Mouse (Mus musculus) forebrain, embryonic 13.5 days (tissue): ENCODE results near the gene Sp7. TPM values are rescaled to one million over a fixed set of nuclear protein-coding genes. Genes with fewer than 3 reads are reported as not detected.

Experiments used
- ATAC-seq: fragments of 200-750 bp; cut with Nextera tagmentation; 2 replicates; pipeline ENCODE4 v1.8.0; 2017
- H3K27ac ChIP-seq: fragments of 300-500 bp; sonication (generic); 2 replicates; pipeline ENCODE4 v1.5.1; 2015; ENCODE audit warnings: inconsistent platforms, mild to moderate bottlenecking, moderate library complexity
- H3K27me3 ChIP-seq: fragments of 300-500 bp; sonication (generic); 2 replicates; pipeline ENCODE4 v1.6.1; 2015; ENCODE audit warnings: mild to moderate bottlenecking, inconsistent platforms
- H3K36me3 ChIP-seq: fragments of 300-500 bp; sonication (generic); 2 replicates; pipeline ENCODE4 v1.6.1; 2015; ENCODE audit warnings: mild to moderate bottlenecking, inconsistent platforms; ENCODE audit not compliant: poor library complexity, severe bottlenecking
- H3K4me1 ChIP-seq: fragments of 300-500 bp; sonication (generic); 2 replicates; pipeline ENCODE4 v1.6.1; 2015; ENCODE audit warnings: inconsistent platforms
- H3K4me2 ChIP-seq: fragments of 300-500 bp; sonication (generic); 2 replicates; pipeline ENCODE4 v1.6.1; 2015; ENCODE audit warnings: inconsistent platforms, mild to moderate bottlenecking, moderate library complexity
- H3K4me3 ChIP-seq: fragments of 300-500 bp; sonication (generic); 2 replicates; pipeline ENCODE4 v1.5.1; 2015; ENCODE audit warnings: mild to moderate bottlenecking, inconsistent platforms
- H3K9ac ChIP-seq: fragments of 300-500 bp; sonication (generic); 2 replicates; pipeline ENCODE4 v1.6.1; 2015; ENCODE audit warnings: mild to moderate bottlenecking, inconsistent platforms
- H3K9me3 ChIP-seq: fragments of 300-500 bp; sonication (generic); replicated peaks from 2 replicates; pipeline ENCODE4 v1.6.1; 2016; ENCODE audit warnings: inconsistent platforms
- WGBS: fragments of 180-500 bp; shearing (Covaris S2); methylation state at CpG from one replicate; pipeline ENCODE4 v1.1.7; 2015; 5-methylcytosine and 5-hydroxymethylcytosine counted together
- polyA plus RNA-seq: library from polyadenylated mRNA; unstranded; fragments of >200 nt; fragmentation: Nextera tagmentation; extraction: Ambion mirVana; gene quantifications from 2 replicates; pipeline ENCODE4 v1.2.1, GENCODE M21; 2015

Sp7 gene
- 0.15 and 0.18 TPM in 2 replicates for polyA plus RNA-seq

DNA sequence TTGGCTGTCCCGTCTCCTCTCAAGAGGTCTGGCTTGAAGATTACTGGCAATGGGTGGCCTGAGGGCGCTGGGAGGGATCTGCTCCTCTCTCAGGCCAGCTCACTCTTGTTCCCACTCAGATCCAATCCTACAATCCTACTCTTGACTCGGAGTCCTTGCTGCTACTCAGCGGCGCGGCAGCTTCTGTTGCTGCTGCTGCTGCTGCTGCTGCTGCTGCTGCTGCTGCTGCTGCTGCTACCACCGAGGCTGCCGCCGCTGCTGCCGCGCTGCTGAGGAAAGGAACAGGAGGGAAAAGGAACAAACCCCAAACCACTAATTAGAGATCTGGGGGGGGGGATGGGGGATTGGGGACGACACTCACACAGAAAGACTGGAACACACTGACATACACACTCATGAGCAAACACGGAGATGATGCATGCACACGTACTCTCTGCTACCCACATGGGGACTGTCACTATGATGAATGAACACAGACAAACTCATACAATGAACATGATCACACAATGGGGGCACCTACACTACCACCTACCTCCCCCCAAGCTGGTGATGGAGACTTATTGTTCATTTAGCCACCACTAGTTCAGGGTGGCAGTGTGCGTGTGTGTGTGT lies at the start of gene Sp7:
TSS of gene Sp7 (minus strand) at position 450 of the 612 bp plus-strand sequence.
- Histone ChIP-seq H3K27ac (no peak within 1 kb of the TSS), H3K27me3 (peaks cover 73% of the 10 kb centered on the region), H3K36me3 (no peaks in the 10 kb centered on the region), H3K4me3 (peak within 1 kb of the TSS; percentile 26), H3K9ac (peak within 1 kb of the TSS; percentile 53), H3K9me3 (no peaks in the 10 kb centered on the region), H3K4me2 (peak within 1 kb of the TSS; percentile 54), H3K4me1 (peaks cover 6% of the 10 kb centered on the region)
- 8% methylated on average over 15 of the region's 15 CpGs for WGBS
- no peak for ATAC-seq

- peaks cover 67% of the 10 kb centered on the region for H3K36me3 ChIP-seq
These were observed 46.7 kb upstream of the Sp7 start for GRCm38 (mm10) chr15:102413687-102414086.

DNA sequence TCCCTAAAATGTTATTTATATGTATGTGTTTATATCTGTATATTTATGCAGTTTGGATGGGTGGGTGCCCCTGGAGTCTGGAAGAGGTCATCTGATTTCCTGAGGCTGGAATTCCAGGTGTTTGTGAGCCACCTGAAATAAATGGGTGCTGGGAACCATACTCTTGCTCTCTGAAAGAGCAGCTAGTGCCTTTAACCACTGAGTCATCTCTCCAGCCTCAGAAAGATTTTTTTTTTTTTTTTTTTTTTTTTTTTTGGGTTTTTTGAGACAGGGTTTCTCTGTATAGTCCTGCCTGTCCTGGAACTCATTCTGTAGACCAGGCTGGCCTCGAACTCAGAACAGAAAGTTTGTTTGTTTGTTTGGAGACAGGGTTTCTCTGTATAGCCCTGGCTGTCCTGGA lies 44.1 kb upstream of the Sp7 start:
- Histone ChIP-seq H3K36me3 (peaks cover 75% of the 10 kb centered on the region), H3K9ac (no peak overlapping the region), H3K4me3 (0 out of 2 replicates have a peak overlapping the region, but pooled peaks have one; percentile 10), H3K27ac (no peak overlapping the region), H3K9me3 (no peaks in the 10 kb centered on the region), H3K4me2 (peak overlapping the region; percentile 40; the same call in 1 of the 2 replicates), H3K27me3 (no peaks in the 10 kb centered on the region), H3K4me1 (peaks cover 48% of the 10 kb centered on the region)
- no peak for ATAC-seq
- 88% methylated on average over 1 of the region's 1 CpGs for WGBS

More at GRCm38 (mm10) chr15:102413687-102414086, 46.7 kb upstream of the Sp7 start:
- no peak for ATAC-seq
- Histone ChIP-seq H3K4me3 (no peak overlapping the region), H3K4me2 (no peak overlapping the region), H3K27ac (no peak overlapping the region), H3K27me3 (no peaks in the 10 kb centered on the region), H3K9me3 (no peaks in the 10 kb centered on the region), H3K9ac (no peak overlapping the region), H3K4me1 (peaks cover 28% of the 10 kb centered on the region)

- H3K4me1 ChIP-seq = peaks cover 48% of the 10 kb centered on the region
- WGBS = 95% methylated on average over 3 of the region's 3 CpGs
- ATAC-seq = no peak
- H3K9ac ChIP-seq = peak overlapping the region; percentile 8; the same call in 1 of the 2 replicates
- H3K27ac ChIP-seq = no peak overlapping the region
- peaks cover 65% of the 10 kb centered on the region for H3K36me3 ChIP-seq
- H3K4me3 ChIP-seq = peak overlapping the region; percentile 7; the same call in 1 of the 2 replicates
- H3K9me3 ChIP-seq = no peaks in the 10 kb centered on the region
- H3K27me3 ChIP-seq = no peaks in the 10 kb centered on the region
- H3K4me2 ChIP-seq = peak overlapping the region; percentile 39
These were observed 42.3 kb upstream of the Sp7 start for GRCm38 (mm10) chr15:102409286-102409685.

DNA sequence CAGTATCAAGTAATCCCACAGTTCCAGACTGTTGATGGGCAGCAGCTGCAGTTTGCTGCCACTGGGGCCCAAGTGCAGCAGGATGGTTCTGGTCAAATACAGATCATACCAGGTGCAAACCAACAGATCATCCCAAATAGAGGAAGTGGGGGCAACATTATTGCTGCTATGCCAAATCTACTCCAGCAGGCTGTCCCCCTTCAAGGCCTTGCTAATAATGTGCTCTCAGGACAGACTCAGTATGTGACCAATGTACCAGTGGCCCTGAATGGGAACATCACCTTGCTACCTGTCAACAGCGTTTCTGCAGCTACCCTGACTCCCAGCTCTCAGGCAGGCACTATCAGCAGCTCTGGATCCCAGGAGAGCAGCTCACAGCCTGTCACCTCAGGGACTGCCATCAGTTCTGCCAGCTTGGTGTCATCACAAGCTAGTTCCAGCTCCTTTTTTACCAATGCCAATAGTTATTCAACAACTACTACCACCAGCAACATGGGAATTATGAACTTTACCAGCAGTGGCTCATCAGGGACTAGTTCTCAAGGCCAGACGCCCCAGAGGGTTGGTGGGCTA lies 41.7 kb upstream of the Sp7 start:
- ATAC-seq = no peak
- Histone ChIP-seq H3K4me1 (peaks cover 48% of the 10 kb centered on the region), H3K9me3 (no peaks in the 10 kb centered on the region), H3K4me2 (no peak overlapping the region; the same call in 1 of the 2 replicates), H3K4me3 (no peak overlapping the region), H3K27ac (no peak overlapping the region), H3K36me3 (peaks cover 60% of the 10 kb centered on the region), H3K27me3 (no peaks in the 10 kb centered on the region), H3K9ac (0 out of 2 replicates have a peak overlapping the region, but pooled peaks have one; percentile 8)
- 79% methylated on average over 2 of the region's 2 CpGs for WGBS

DNA sequence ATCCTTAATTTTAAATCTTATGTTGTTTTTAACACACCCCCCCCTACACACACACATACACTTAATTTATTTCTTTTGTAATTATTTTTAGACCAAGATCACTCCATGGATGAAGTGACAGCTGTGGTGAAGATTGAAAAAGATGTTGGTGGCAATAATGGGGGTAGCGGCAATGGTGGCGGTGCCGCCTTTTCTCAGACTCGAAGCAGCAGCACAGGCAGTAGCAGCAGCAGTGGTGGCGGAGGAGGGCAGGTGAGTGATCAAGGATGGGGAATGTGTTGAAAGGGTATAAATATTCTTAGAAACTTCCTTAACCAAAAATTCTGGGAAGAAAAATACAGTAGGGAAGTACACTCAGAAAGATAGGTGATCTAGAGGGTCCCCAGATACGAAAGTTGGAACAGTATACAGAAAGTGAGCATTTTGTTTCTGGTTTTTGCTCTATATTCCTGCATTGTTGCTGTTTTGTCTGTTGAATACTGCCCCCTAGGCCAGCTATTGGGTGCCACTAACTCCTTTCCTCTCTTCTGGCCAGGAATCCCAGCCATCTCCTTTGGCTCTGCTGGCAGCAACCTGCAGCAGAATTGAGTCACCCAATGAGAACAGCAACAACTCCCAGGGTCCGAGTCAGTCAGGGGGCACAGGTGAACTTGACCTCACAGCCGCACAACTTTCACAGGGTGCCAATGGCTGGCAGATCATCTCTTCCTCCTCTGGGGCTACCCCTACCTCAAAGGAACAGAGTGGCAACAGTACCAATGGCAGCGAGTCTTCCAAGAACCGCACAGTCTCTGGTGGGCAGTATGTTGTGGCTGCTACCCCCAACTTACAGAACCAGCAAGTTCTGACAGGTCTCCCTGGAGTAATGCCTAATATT lies 40.9 kb upstream of the Sp7 start:
- H3K9me3 ChIP-seq = no peaks in the 10 kb centered on the region
- H3K4me2 ChIP-seq = peak overlapping the region; percentile 12; the same call in 1 of the 2 replicates
- no peak overlapping the region for H3K27ac ChIP-seq
- no peaks in the 10 kb centered on the region for H3K27me3 ChIP-seq
- H3K9ac ChIP-seq = no peak overlapping the region
- peaks cover 48% of the 10 kb centered on the region for H3K4me1 ChIP-seq
- no peak for ATAC-seq
- WGBS = 89% methylated on average over 10 of the region's 10 CpGs
- peaks cover 55% of the 10 kb centered on the region for H3K36me3 ChIP-seq
- peak overlapping the region; percentile 89; the same call in 1 of the 2 replicates for H3K4me3 ChIP-seq

DNA sequence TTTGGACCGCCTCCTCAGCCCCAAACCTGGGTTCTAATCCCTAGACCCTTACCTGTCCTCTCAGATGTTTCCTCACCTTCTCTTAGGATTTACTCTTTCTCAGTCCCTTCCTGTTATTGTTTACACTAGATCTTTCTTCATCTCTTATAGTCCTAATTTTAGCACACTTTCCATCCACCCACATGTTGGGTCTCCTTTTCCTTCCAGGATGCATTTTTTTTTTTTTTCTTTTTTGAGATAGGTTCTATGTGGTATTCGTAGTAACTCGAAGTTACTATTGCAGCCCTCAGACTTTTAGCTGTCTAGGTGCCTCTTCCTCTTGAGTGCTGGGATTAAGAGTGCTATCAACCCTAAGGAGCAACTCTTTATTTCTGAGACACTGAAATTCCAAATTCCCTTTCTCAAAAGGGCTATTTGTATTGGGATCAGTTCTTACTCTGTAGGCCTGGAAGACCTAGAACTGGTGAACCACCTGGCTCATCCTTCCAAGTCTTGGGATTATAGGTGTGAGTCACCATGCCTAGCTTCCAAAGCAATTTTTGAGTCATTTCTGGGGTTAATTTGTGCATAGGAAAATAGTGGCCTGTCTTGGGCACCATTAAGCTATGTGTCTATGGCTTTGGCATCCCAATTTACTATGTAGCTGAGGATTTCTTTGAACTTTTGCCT lies 40.1 kb upstream of the Sp7 start:
- Histone ChIP-seq H3K27me3 (no peaks in the 10 kb centered on the region), H3K9ac (peak overlapping the region; percentile 93), H3K4me1 (peaks cover 48% of the 10 kb centered on the region), H3K4me2 (peak overlapping the region; percentile 62), H3K9me3 (no peaks in the 10 kb centered on the region), H3K4me3 (peak overlapping the region; percentile 89), H3K36me3 (peaks cover 46% of the 10 kb centered on the region), H3K27ac (peak overlapping the region; percentile 89)
- no peak for ATAC-seq
- WGBS = 29% methylated on average over 3 of the region's 3 CpGs

GRCm38 (mm10) chr15:102406196-102406911 lies 39.4 kb upstream of the Sp7 start:
- no peak for ATAC-seq
- Histone ChIP-seq H3K9me3 (no peaks in the 10 kb centered on the region), H3K4me3 (peak overlapping the region; percentile 89), H3K36me3 (peaks cover 39% of the 10 kb centered on the region), H3K9ac (peak overlapping the region; percentile 93), H3K27me3 (no peaks in the 10 kb centered on the region), H3K4me2 (peak overlapping the region; percentile 62), H3K27ac (peak overlapping the region; percentile 89), H3K4me1 (peaks cover 44% of the 10 kb centered on the region)
- 0% methylated on average over 31 of the region's 69 CpGs for WGBS

DNA sequence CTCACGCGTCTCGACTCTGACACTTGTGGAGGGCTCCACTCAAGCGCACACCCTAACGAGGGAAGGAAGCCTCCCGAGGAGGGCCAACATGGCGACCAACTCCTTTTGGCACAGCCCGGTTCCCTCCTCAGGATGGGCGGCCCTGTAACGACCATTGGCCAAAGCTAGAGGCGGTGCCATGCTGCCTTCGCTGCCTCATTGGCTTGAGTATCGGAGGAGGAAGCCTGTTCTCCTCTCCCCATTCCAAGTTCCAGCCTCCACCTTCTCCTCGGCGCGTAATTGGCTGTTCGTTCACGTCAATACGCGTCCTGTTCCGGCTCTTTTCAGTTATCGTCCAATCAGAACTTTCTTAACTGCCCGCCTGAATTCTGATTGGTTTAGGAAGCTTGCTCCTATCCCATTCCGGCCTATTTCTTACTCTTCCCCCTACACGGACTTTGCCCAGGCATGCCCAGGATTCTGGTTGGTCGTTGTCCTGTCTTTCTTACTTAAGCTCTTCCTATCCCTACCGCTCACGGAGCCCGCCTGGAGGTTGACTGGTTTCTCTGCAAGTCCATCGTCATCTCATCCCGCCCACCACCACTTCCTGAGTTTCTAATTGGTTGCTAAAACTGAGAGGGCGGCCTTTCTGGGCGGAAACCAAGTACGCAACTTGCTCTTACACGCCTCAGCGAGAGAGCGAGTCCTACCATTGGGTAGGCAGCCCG lies 38.7 kb upstream of the Sp7 start, which contains the start of gene Sp1:
TSS of gene Sp1 (plus strand) at position 655 of the 707 bp plus-strand sequence.
- Histone ChIP-seq H3K4me1 (peaks cover 39% of the 10 kb centered on the region), H3K9ac (peak within 1 kb of the TSS; percentile 93), H3K27me3 (no peaks in the 10 kb centered on the region), H3K4me2 (peak within 1 kb of the TSS; percentile 67), H3K36me3 (peaks cover 32% of the 10 kb centered on the region), H3K4me3 (peak within 1 kb of the TSS; percentile 89), H3K9me3 (no peaks in the 10 kb centered on the region), H3K27ac (peak within 1 kb of the TSS; percentile 99)
- ATAC-seq = peak; percentile 99
- WGBS = under 1% methylated on average over 38 of the region's 38 CpGs

- Histone ChIP-seq H3K4me2 (peak overlapping the region; percentile 67), H3K9me3 (no peaks in the 10 kb centered on the region), H3K27me3 (no peaks in the 10 kb centered on the region), H3K4me1 (peaks cover 36% of the 10 kb centered on the region), H3K9ac (peak overlapping the region; percentile 79), H3K4me3 (peak overlapping the region; percentile 89), H3K27ac (peak overlapping the region; percentile 99), H3K36me3 (peaks cover 24% of the 10 kb centered on the region)
- ATAC-seq = no peak
- 17% methylated on average over 34 of the region's 34 CpGs for whole genome bisulfite sequencing
These were observed 37.9 kb upstream of the Sp7 start for GRCm38 (mm10) chr15:102404608-102405488.
